Mouse (Mus musculus) neural tube, embryonic 13.5 days (tissue): Measurements from ENCODE around the gene Cep55. TPM values are rescaled to one million over a fixed set of nuclear protein-coding genes. Genes with fewer than 3 reads are reported as not detected.
A peak's percentile ranks its signal among the peaks of the same experiment; 100 is the strongest.

ENCODE experiments used
- ATAC-seq: fragments of 200-750 bp; cut with Nextera tagmentation; 2 replicates; pipeline ENCODE4 v1.8.0; 2017; ENCODE audit warnings: low read depth, mild to moderate bottlenecking, moderate TSS enrichment, moderate library complexity
- H3K27ac ChIP-seq: fragments of 300-500 bp; sonication (generic); replicated peaks from 2 replicates; pipeline ENCODE4 v1.5.1; 2015; ENCODE audit warnings: moderate library complexity, mild to moderate bottlenecking, inconsistent platforms
- H3K27me3 ChIP-seq: fragments of 300-500 bp; sonication (generic); 2 replicates; pipeline ENCODE4 v1.6.1; 2015; ENCODE audit warnings: mild to moderate bottlenecking, inconsistent platforms
- H3K36me3 ChIP-seq: fragments of 300-500 bp; sonication (generic); 2 replicates; pipeline ENCODE4 v1.6.1; 2015; ENCODE audit warnings: mild to moderate bottlenecking, inconsistent platforms
- H3K4me1 ChIP-seq: fragments of 300-500 bp; sonication (generic); replicated peaks from 2 replicates; pipeline ENCODE4 v1.6.1; 2015; ENCODE audit warnings: inconsistent platforms
- H3K4me2 ChIP-seq: fragments of 300-500 bp; sonication (generic); 2 replicates; pipeline ENCODE4 v1.6.1; 2015; ENCODE audit warnings: inconsistent platforms, mild to moderate bottlenecking, moderate library complexity
- H3K4me3 ChIP-seq: fragments of 300-500 bp; sonication (generic); 2 replicates; pipeline ENCODE4 v1.5.1; 2015; ENCODE audit warnings: mild to moderate bottlenecking, inconsistent platforms
- H3K9ac ChIP-seq: fragments of 300-500 bp; sonication (generic); 2 replicates; pipeline ENCODE4 v1.6.1; 2015; ENCODE audit warnings: moderate library complexity, mild to moderate bottlenecking, inconsistent platforms
- H3K9me3 ChIP-seq: fragments of 300-500 bp; sonication (generic); 2 replicates; pipeline ENCODE4 v1.6.1; 2016; ENCODE audit warnings: inconsistent platforms
- WGBS: fragments of 180-500 bp; shearing (Covaris S2); methylation state at CpG from one replicate; pipeline ENCODE4 v1.1.7; 2015; 5-methylcytosine and 5-hydroxymethylcytosine counted together
- polyA plus RNA-seq: library from polyadenylated mRNA; unstranded; fragments of >200 nt; fragmentation: Nextera tagmentation; extraction: Ambion mirVana; gene quantifications from 2 replicates; pipeline ENCODE4 v1.2.1, GENCODE M21; 2015

Cep55 gene
- polyA plus RNA-seq, 1 experiment from 2014 or later = 7.6 TPM

DNA sequence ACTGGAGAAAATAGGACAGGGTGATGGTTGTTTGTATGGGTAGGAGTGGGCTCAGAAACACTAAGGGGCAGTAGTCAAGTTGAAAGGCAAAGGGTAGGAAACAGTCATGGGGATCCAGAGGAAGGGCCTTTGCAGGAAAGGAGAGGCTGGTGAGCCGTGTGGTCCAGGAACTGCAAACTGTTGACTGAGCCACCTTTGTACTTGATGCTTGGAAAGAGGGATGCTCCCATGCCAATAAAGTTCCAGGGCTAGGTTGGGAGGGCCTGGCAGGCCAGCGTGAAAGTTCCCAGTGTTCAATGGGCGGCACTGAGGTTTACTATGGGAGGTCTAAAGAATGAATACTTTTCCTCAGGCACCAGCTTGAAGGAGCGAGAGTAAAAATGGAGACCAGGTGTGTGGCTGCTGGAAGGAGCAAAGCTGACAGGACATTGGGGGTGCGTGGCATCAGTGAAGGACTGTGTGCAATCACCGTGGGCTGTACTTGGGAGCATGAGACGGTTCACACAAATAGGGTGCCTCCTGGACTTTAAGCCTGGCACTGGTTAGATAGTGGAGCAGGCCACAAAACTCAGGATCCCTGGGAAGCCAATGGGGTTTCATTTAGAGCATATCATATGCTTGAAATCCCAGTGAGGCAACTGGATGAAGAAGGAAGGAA is 60.2 kb downstream of the Cep55 start:
- no peak for ATAC-seq
- Histone ChIP-seq H3K4me3 (no peak overlapping the region), H3K27me3 (no peaks in the 10 kb centered on the region), H3K9me3 (no peaks in the 10 kb centered on the region), H3K27ac (no peak overlapping the region), H3K4me1 (no peaks in the 10 kb centered on the region), H3K36me3 (no peaks in the 10 kb centered on the region), H3K4me2 (no peak overlapping the region), H3K9ac (no peak overlapping the region)
- 87% methylated on average over 7 of the region's 7 CpGs for WGBS

DNA sequence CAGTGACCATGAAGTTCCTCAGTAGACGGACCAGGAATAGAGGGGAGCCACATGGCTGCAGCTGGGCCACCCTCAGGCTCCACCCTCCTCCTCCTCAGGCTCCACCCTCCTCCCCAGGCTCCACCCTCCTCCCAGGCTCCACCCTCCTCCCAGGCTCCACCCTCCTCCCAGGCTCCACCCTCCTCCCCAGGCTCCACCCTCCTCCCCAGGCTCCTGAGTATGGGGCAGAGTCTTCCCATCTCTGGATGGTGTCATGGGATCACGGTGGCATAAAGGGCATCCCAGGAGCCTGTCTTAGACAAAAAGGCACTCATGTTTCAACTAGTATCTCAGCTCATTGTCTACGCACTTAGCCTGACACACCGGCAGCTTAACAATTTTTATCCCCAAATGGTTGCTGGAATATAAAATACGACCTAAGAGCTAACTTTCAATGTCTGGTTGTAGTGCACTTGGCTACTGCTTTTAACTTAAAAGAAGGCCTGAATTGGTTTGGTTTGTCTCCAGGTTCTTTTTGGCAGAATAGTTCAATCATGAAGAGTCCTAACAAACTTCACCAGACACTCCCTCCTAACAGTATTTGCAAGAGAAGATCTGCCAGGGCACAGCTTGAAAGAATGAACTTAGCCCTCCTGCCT is 65.4 kb downstream of the Cep55 start:
- no peak for ATAC-seq
- no peak overlapping the region for H3K27ac ChIP-seq

DNA sequence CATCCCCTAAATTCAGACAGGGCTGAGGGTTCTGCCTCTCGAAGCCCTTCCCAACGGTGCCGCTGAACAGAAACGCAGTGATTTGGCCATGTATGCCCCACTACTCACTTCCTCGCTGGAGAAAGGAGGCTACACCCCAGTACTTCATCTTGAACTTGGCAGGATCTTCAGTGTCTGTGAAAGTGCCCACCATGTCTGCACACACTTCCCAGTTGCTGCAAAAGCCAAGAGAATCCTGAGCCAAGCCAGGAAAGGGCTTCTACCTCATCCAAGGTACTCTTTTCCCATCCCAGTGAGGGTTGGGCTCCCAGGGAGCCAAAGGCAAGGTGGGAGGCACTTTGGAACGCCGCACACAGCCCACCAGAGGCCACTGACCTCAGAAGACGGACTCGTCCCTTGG is 69.1 kb downstream of the Cep55 start:
- peak overlapping the region; percentile 80 for H3K4me2 ChIP-seq
- H3K4me3 ChIP-seq = peak overlapping the region; percentile 53
- H3K27me3 ChIP-seq = peaks cover 42% of the 10 kb centered on the region
- no peak overlapping the region for H3K9ac ChIP-seq
- 0 out of 2 replicates have a peak, but pooled peaks have one; percentile 19 for ATAC-seq
- no peaks in the 10 kb centered on the region for H3K9me3 ChIP-seq
- 26% methylated on average over 9 of the region's 9 CpGs for WGBS
- peaks cover 5% of the 10 kb centered on the region; the same call in 1 of the 2 replicates for H3K4me1 ChIP-seq
- no peak overlapping the region for H3K27ac ChIP-seq
- H3K36me3 ChIP-seq = no peaks in the 10 kb centered on the region

More for the DNA sequence above, 65.4 kb downstream of the Cep55 start:
- H3K9me3 ChIP-seq = no peaks in the 10 kb centered on the region
- no peak overlapping the region for H3K9ac ChIP-seq
- H3K27me3 ChIP-seq = peaks cover 32% of the 10 kb centered on the region
- 87% methylated on average over 5 of the region's 5 CpGs for WGBS
- H3K4me3 ChIP-seq = no peak overlapping the region
- no peak overlapping the region for H3K4me2 ChIP-seq
- peaks cover 5% of the 10 kb centered on the region; the same call in 1 of the 2 replicates for H3K4me1 ChIP-seq
- H3K36me3 ChIP-seq = no peaks in the 10 kb centered on the region

Other genes with a start within 250 kb of the Cep55 start
- 2.9 and 3.4 TPM in 2 replicates for gene Myof, start 11.4 kb upstream of the Cep55 start, polyA plus RNA-seq
- not detected in 2 replicates for gene Ffar4, start 42.1 kb downstream of the Cep55 start, polyA plus RNA-seq
- 2.9 and 4.6 TPM in 2 replicates for gene Rbp4, start 70.3 kb downstream of the Cep55 start, polyA plus RNA-seq
- 0.14 TPM in 1 of 2 replicates, not detected in the other for gene Pde6c, start 77.8 kb downstream of the Cep55 start, polyA plus RNA-seq
- 46.3 and 47.7 TPM in 2 replicates for gene Fra10ac1, start 169.1 kb downstream of the Cep55 start, polyA plus RNA-seq
- 9.5 and 11.2 TPM in 2 replicates for gene Lgi1, start 209.5 kb downstream of the Cep55 start, polyA plus RNA-seq